Mouse (Mus musculus) layer of hippocampus, adult 2 months (tissue): Measurements from ENCODE around the gene Zfp280d. TPM values are rescaled to one million over a fixed set of nuclear protein-coding genes. Genes with fewer than 3 reads are reported as not detected.

Source experiments
- DNase-seq, 2 experiments: peaks; one replicate each; pipeline ENCODE4 v3.0.0; 2022; ENCODE audit warnings: low spot score in 2 of 2
- H3K27ac ChIP-seq: fragments of 200-600 bp; 2 replicates; pipeline ENCODE4 v1.8.1; 2022
- H3K4me3 ChIP-seq: fragments of 200-600 bp; 2 replicates; pipeline ENCODE4 v1.8.1; 2022; ENCODE audit warnings: mild to moderate bottlenecking
- CTCF ChIP-seq: fragments of 200-600 bp; conservative IDR thresholded peaks from 2 replicates; pipeline ENCODE4 v1.8.1; 2022; ENCODE audit warnings: antibody characterized with exemption, mild to moderate bottlenecking, moderate library complexity
- total RNA-seq, 2 experiments: library from RNA; stranded (reverse); gene quantifications; 2 replicates each; pipeline ENCODE4 v1.2.3; 2021

The Zfp280d gene
- total RNA-seq, 2 experiments from 2014 or later: 50.5 to 56.2 TPM

GRCm38 (mm10) chr9:72409381-72410225, 134.9 kb downstream of the Zfp280d start:
- DNase-seq: no peak
- no peak for TF ChIP-seq CTCF
- Histone ChIP-seq H3K27ac (no peak overlapping the region), H3K4me3 (no peak overlapping the region)

- peak; percentile 7 to 25 for DNase-seq
- no peak overlapping the region for H3K4me3 ChIP-seq
- H3K27ac ChIP-seq: no peak overlapping the region
- TF ChIP-seq CTCF: peak; percentile 74
Observed at GRCm38 (mm10) chr9:72411746-72412145, 137.1 kb downstream of the Zfp280d start.

Other genes starting within 250 kb of the Zfp280d start
- gene Tcf12, start 163.0 kb upstream of the Zfp280d start, total RNA-seq: 10 to 100 TPM; 51.3 to 62.7 TPM
- 1 to 10 TPM; 1.2 to 2.4 TPM for gene Mns1, start 163.2 kb downstream of the Zfp280d start, total RNA-seq
- 1 to 10 TPM; 6.5 to 7.3 TPM for gene Tex9, start 217.4 kb downstream of the Zfp280d start, total RNA-seq